Mouse (Mus musculus): ENCODE measurements around the gene Rps3a1.

Rps3a1 gene

GRCm38 (mm10) chr3:86142263-86142933 lies at the start of gene Rps3a1:
TSS of gene Rps3a1 (minus strand) at chr3:86142702.
- peak; percentile 99 to 100 for DNase-seq (ENCODE audit: low spot score in 2 of 2)

DNA sequence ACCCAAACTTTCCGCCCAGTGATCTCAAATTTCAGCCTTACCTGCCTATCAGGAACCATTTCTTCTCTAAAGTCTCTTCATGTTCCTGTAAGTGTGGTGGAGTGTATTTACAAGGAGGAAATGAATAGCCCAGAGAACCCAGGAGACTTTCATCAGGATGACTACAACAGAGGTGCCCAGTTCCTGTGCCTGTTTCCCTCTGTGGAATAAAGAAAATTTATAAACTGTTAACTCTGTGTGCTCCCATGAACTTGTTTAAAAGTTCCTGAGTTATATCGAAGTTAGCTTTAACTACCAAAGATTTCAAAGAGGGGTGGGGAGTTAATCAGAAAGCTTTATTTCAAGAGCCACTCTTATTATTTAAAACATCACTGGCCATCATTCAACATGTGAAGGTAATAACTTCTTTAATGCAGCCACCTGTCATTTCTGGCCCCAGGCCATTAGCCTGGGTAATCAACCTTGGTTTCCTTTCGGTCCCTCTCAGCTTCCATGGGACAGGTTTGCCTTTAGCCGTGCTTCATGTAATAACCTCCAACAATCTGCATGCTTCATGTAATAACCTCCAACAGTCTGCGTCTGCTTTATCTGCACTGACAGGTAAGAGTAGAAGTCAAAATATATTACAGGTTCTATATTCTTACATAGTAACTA lies 45.4 kb upstream of the Rps3a1 start:
- no peak for DNase-seq (ENCODE audit: low spot score in 2 of 2)

GRCm38 (mm10) chr3:86184546-86184945 lies 42.0 kb upstream of the Rps3a1 start:
- no peak for DNase-seq (ENCODE audit: low spot score in 2 of 2)

DNA sequence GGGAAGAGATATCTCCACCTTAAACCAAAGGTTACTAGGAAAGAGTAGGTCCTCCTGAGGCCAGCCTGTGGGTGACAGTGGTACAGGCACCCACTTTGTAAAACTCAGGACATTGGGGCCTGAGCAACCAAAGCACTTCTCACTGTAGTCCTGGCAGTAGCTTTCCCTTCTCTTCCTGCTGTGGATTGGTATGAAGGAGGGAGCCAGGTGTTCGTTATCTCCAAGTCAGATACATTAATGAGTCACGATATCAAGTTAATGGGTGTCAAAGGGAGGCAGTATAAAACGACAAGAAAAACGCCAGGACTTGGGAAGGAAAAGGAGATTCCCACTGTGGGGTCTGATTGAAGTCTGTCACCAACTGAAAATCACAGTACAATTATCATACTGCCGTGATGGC lies 38.6 kb upstream of the Rps3a1 start:
- DNase-seq (ENCODE audit: low spot score in 2 of 2): no peak

DNA sequence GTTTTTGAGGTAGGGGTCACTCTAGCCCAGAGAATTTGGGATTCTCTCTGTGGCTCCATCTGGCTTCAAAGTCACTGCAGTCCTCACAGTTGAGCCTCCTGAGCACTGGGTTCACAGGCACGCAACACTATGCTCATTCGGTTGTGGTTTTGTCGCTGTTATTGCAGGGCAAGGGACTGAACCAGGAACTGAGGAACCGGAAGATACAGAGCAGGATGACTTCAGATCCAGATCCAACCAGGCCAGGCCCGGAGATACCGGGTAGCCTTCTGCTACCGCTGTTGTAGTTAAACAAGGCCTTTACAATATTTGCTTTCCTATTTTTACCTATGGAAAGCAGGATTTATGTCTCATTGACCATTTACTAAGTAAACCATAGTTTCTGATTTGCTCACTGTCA lies 37.2 kb upstream of the Rps3a1 start:
- no peak for DNase-seq (ENCODE audit: low spot score in 2 of 2)

- DNase-seq (ENCODE audit: low spot score in 2 of 2): no peak
These were observed 26.4 kb upstream of the Rps3a1 start for GRCm38 (mm10) chr3:86168841-86169425.

DNA sequence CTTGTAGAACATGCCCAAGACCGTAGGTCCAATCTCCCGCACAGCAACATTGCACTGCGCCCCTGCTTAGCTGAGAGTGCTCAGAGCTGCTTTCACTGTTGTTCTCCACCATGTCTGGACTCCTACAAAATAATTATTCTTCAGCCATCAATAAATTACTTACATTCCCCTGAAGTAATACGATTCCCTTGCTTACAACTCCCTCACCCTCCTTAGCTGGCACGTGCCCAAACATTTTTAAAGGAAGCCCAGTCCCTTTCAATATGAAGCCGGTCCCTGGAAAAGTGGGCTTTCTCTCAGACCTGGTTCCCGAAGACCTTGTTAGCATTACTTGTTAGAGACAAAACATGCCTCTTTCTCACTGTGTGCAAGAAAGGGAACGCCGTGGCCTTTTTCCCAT lies 7.0 kb upstream of the Rps3a1 start:
- DNase-seq (ENCODE audit: low spot score in 2 of 2): no peak

GRCm38 (mm10) chr3:86149063-86149462 lies 6.6 kb upstream of the Rps3a1 start:
- DNase-seq (ENCODE audit: low spot score in 2 of 2): no peak

DNA sequence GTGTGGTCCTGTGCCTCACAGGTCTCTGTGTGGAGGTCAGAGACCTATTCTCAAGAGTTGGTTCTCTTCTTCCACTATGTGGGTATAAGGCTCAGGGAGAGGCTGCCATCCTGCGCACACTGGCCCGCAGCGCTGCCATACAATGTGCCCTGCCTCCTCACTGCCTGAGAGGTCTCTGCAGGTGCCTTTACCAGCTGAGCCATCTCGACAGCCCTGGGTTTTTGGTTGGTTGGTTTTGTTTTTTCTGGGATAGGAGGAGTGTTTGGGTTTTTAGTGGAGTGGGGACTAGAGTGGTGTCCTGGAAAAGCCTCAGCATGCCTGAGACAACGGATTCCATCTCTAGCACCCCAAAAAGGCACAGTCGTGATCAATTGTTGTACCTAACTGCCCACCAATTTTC lies 841 bp upstream of the Rps3a1 start:
- DNase-seq (ENCODE audit: low spot score in 2 of 2): peak in 1 of 2 experiments; percentile 62

GRCm38 (mm10) chr3:86142934-86143317 lies 424 bp upstream of the Rps3a1 start:
- DNase-seq (ENCODE audit: low spot score in 2 of 2): no peak

DNA sequence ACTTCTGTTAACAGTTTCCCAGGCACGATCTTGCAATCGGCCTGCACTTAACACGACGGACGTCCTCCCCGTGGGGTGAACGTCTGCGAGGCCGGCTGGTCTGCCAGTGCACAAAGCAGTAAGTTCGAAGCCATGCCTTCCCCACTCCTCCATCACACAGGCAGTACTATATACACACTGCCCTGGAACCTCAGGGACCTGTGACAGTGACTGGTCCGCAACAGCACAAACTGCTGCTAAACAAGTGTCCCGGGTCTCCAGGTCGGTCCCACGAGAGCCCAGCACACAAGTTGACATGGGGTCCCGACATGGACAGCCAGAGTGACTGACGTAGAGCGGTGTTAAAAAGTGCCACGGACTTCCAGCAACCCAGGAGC lies 628 bp downstream of the Rps3a1 start:
- DNase-seq (ENCODE audit: low spot score in 2 of 2): peak in 1 of 2 experiments; percentile 29

GRCm38 (mm10) chr3:86141366-86141765 lies 1.1 kb downstream of the Rps3a1 start:
- DNase-seq (ENCODE audit: low spot score in 2 of 2): no peak

GRCm38 (mm10) chr3:86139660-86140059 lies 2.8 kb downstream of the Rps3a1 start:
- DNase-seq (ENCODE audit: low spot score in 2 of 2): no peak

DNA sequence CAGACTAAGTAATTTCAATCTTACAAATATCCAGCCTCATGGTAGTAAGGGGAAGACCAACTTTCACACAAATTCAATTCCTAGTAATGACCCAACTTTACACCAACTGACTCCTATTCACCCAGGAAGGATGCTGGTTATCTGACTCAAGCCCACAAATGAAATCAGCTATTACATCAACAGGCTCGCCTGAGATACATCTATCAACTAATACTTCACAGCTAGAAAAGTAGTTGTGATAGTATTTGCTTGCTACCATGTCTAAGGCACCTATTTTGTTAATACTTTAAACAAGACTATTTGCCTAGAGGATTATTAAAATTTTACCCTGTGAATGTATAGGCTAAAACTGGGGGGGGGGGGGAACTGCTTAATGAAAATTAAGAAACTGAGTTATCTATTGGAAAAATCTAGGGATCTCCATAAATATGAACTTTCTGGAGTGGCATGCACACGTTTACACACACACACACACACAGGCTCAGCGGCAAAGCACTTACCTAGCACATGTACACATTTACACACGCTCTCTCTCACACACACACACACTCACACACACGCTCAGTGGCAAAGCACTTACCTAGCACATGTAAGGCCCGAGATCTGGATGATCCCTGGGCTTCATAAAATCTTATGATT lies 5.4 kb downstream of the Rps3a1 start:
- no peak for DNase-seq (ENCODE audit: low spot score in 2 of 2)

- no peak for DNase-seq (ENCODE audit: low spot score in 2 of 2)
These were observed 6.5 kb downstream of the Rps3a1 start for GRCm38 (mm10) chr3:86135886-86136563.

- no peak for DNase-seq (ENCODE audit: low spot score in 2 of 2)
These were observed 7.4 kb downstream of the Rps3a1 start for GRCm38 (mm10) chr3:86134939-86135638.

GRCm38 (mm10) chr3:86129757-86130156 lies 12.7 kb downstream of the Rps3a1 start:
- DNase-seq (ENCODE audit: low spot score in 2 of 2): peak; percentile 63 to 82

DNA sequence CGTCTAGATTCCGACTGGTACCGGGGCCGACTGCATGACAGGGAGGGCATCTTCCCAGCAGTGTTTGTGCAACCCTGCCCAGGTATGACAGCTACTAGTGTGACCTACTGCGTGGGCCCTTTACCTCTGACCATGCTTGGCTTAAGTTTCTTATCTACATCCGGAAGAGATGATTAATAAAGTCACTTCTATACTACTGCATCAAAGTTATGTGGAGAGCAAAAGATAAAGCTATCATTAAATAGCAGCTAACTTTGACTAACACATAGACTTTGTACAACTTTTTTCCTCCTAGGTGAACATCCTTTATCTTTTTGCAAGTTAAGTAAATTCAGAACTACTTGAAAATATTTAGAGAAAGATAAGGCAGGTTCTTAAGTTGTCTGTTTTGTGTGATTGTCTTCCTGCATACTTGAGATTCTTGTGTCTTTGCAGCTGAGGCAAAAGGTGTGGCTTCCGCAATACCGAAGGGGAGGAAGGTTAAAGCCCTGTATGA lies 19.2 kb downstream of the Rps3a1 start:
- DNase-seq (ENCODE audit: low spot score in 2 of 2): no peak

- DNase-seq (ENCODE audit: low spot score in 2 of 2): no peak
These were observed 20.3 kb downstream of the Rps3a1 start for GRCm38 (mm10) chr3:86122156-86122555.

- DNase-seq (ENCODE audit: low spot score in 2 of 2): no peak
These were observed 23.1 kb downstream of the Rps3a1 start for GRCm38 (mm10) chr3:86119237-86119932.

- DNase-seq (ENCODE audit: low spot score in 2 of 2): no peak
These were observed 25.6 kb downstream of the Rps3a1 start for GRCm38 (mm10) chr3:86116951-86117350.

Data from spleen, postnatal 4 days (tissue).